Mouse (Mus musculus) spleen, adult 18-20 months (tissue): ENCODE results near the gene Ccdc40.
"Not testable (repeated sequence)": the region's sequence is repeated elsewhere in the genome, so short reads cannot be mapped to it uniquely, and the experiment has no call there.

Source experiments
- DNase-seq, 2 experiments: peaks; one replicate each; pipeline ENCODE4 v3.0.0; 2022; ENCODE audit warnings: mixed read lengths in 2 of 2

The Ccdc40 gene

GRCm38 (mm10) chr11:119237007-119237406 lies 8.6 kb downstream of the Ccdc40 start:
- DNase-seq, result no peak

- DNase-seq, result peak; percentile 32 to 55
Observed at GRCm38 (mm10) chr11:119237568-119238304, 9.4 kb downstream of the Ccdc40 start.

- peak; percentile 67 to 79 for DNase-seq
Observed at GRCm38 (mm10) chr11:119238305-119238721, 9.9 kb downstream of the Ccdc40 start.

- DNase-seq, result no peak
Observed at GRCm38 (mm10) chr11:119239480-119239879, 11.1 kb downstream of the Ccdc40 start.

GRCm38 (mm10) chr11:119245543-119245942 lies 17.2 kb downstream of the Ccdc40 start:
- DNase-seq, result not testable (repeated sequence)

- peak in 1 of 2 experiments; percentile 39 for DNase-seq
Observed at GRCm38 (mm10) chr11:119249011-119249410, 20.6 kb downstream of the Ccdc40 start.

GRCm38 (mm10) chr11:119250998-119251397 lies 22.6 kb downstream of the Ccdc40 start:
- no peak for DNase-seq

- DNase-seq, result peak in 1 of 2 experiments; percentile 34
Observed at GRCm38 (mm10) chr11:119252854-119253541, 24.6 kb downstream of the Ccdc40 start.

- not testable (repeated sequence) for DNase-seq
Observed at GRCm38 (mm10) chr11:119256557-119256956, 28.2 kb downstream of the Ccdc40 start.

GRCm38 (mm10) chr11:119258216-119258571 lies 29.8 kb downstream of the Ccdc40 start:
- DNase-seq, result no peak

GRCm38 (mm10) chr11:119258572-119259322 lies 30.4 kb downstream of the Ccdc40 start:
- DNase-seq, result peak in 1 of 2 experiments; percentile 56

GRCm38 (mm10) chr11:119259977-119260376 lies 31.6 kb downstream of the Ccdc40 start:
- DNase-seq, result no peak

- no peak for DNase-seq
Observed at GRCm38 (mm10) chr11:119264413-119264812, 36.0 kb downstream of the Ccdc40 start.

GRCm38 (mm10) chr11:119265811-119266210 lies 37.4 kb downstream of the Ccdc40 start:
- no peak for DNase-seq

- no peak for DNase-seq
Observed at GRCm38 (mm10) chr11:119267241-119267674, 38.9 kb downstream of the Ccdc40 start.

GRCm38 (mm10) chr11:119267768-119268556 lies 39.6 kb downstream of the Ccdc40 start, which contains the start of gene Gaa:
Gene Gaa (plus strand): TSS chr11:119267887.
- DNase-seq, result peak; percentile 86 to 97

GRCm38 (mm10) chr11:119268557-119269195 lies 40.3 kb downstream of the Ccdc40 start:
- no peak for DNase-seq

- not testable (repeated sequence) for DNase-seq
Observed at GRCm38 (mm10) chr11:119272492-119272891, 44.1 kb downstream of the Ccdc40 start.

GRCm38 (mm10) chr11:119273186-119273930 lies 45.0 kb downstream of the Ccdc40 start:
- peak in 1 of 2 experiments; percentile 22 for DNase-seq

- DNase-seq, result no peak
Observed at GRCm38 (mm10) chr11:119281030-119281429, 52.7 kb downstream of the Ccdc40 start.
